Mouse (Mus musculus) stomach, embryonic 15.5 days (tissue): ENCODE data around the gene Gm49373. TPM values are rescaled to one million over a fixed set of nuclear protein-coding genes. Genes with fewer than 3 reads are reported as not detected.

Experiments used
- ATAC-seq: fragments of 200-750 bp; cut with Nextera tagmentation; 2 replicates; pipeline ENCODE4 v1.8.0; 2017; ENCODE audit warnings: low read depth, moderate number of reproducible peaks, moderate TSS enrichment; ENCODE audit not compliant: insufficient read depth, low FRiP score
- H3K27ac ChIP-seq: fragments of 300-500 bp; sonication (generic); 2 replicates; pipeline ENCODE4 v1.5.1; 2015; ENCODE audit warnings: mild to moderate bottlenecking, inconsistent platforms
- H3K27me3 ChIP-seq: fragments of 300-500 bp; sonication (generic); replicated peaks from 2 replicates; pipeline ENCODE4 v1.6.1; 2015; ENCODE audit warnings: inconsistent platforms
- H3K36me3 ChIP-seq: fragments of 300-500 bp; sonication (generic); 2 replicates; pipeline ENCODE4 v1.6.1; 2015; ENCODE audit warnings: inconsistent platforms
- H3K4me1 ChIP-seq: fragments of 300-500 bp; sonication (generic); 2 replicates; pipeline ENCODE4 v1.6.1; 2015; ENCODE audit warnings: inconsistent platforms
- H3K4me2 ChIP-seq: fragments of 300-500 bp; sonication (generic); 2 replicates; pipeline ENCODE4 v1.6.1; 2015; ENCODE audit warnings: mild to moderate bottlenecking, inconsistent platforms
- H3K4me3 ChIP-seq: fragments of 300-500 bp; sonication (generic); replicated peaks from 2 replicates; pipeline ENCODE4 v1.5.1; 2015; ENCODE audit warnings: inconsistent platforms
- H3K9ac ChIP-seq: fragments of 300-500 bp; sonication (generic); 2 replicates; pipeline ENCODE4 v1.6.1; 2015; ENCODE audit warnings: inconsistent platforms
- H3K9me3 ChIP-seq: fragments of 300-500 bp; sonication (generic); 2 replicates; pipeline ENCODE4 v1.6.1; 2016; ENCODE audit warnings: inconsistent platforms
- WGBS: fragments of 180-500 bp; shearing (Covaris S2); methylation state at CpG from one replicate; pipeline ENCODE4 v1.1.7; 2015; 5-methylcytosine and 5-hydroxymethylcytosine counted together
- polyA plus RNA-seq: library from polyadenylated mRNA; unstranded; fragments of >200 nt; fragmentation: Nextera tagmentation; extraction: Ambion mirVana; gene quantifications from 2 replicates; pipeline ENCODE4 v1.2.1, GENCODE M21; 2015

The Gm49373 gene
- 0.58 and 0.82 TPM in 2 replicates for polyA plus RNA-seq

- H3K27me3 ChIP-seq: no peaks in the 10 kb centered on the region
- H3K9me3 ChIP-seq: no peaks in the 10 kb centered on the region
- ATAC-seq: peak; percentile 94
- H3K27ac ChIP-seq: peak within 1 kb of the TSS; percentile 52
- peaks cover 31% of the 10 kb centered on the region for H3K36me3 ChIP-seq
- peaks cover 15% of the 10 kb centered on the region for H3K4me1 ChIP-seq
- peak within 1 kb of the TSS; percentile 93 for H3K4me3 ChIP-seq
- 2% methylated on average over 58 of the region's 58 CpGs for WGBS
- H3K9ac ChIP-seq: peak within 1 kb of the TSS; percentile 90
- peak within 1 kb of the TSS; percentile 91 for H3K4me2 ChIP-seq
Measured at GRCm38 (mm10) chr9:21073044-21073840, at the start of gene Gm49373, which contains the start of gene Fdx1l. Gene Gm49373, minus strand, starts transcription at chr9:21073096. Gene Fdx1l, minus strand, starts transcription at chr9:21073614.

- ATAC-seq: no peak
- Histone ChIP-seq H3K36me3 (peaks cover 17% of the 10 kb centered on the region), H3K9ac (no peak overlapping the region), H3K27ac (no peak overlapping the region), H3K4me2 (no peak overlapping the region), H3K9me3 (no peaks in the 10 kb centered on the region), H3K27me3 (no peaks in the 10 kb centered on the region), H3K4me1 (no peaks in the 10 kb centered on the region), H3K4me3 (no peak overlapping the region)
- 88% methylated on average over 16 of the region's 16 CpGs for WGBS
Measured at GRCm38 (mm10) chr9:21121483-21121882, 48.6 kb upstream of the Gm49373 start.

GRCm38 (mm10) chr9:21117073-21117472 is 44.2 kb upstream of the Gm49373 start:
- no peak overlapping the region for H3K4me3 ChIP-seq
- ATAC-seq: no peak
- H3K4me2 ChIP-seq: no peak overlapping the region
- H3K36me3 ChIP-seq: peaks cover 8% of the 10 kb centered on the region; the same call in 1 of the 2 replicates
- H3K27me3 ChIP-seq: no peaks in the 10 kb centered on the region
- H3K9me3 ChIP-seq: no peaks in the 10 kb centered on the region
- WGBS: 68% methylated on average over 6 of the region's 6 CpGs
- H3K4me1 ChIP-seq: no peaks in the 10 kb centered on the region
- no peak overlapping the region for H3K9ac ChIP-seq
- no peak overlapping the region for H3K27ac ChIP-seq

GRCm38 (mm10) chr9:21115105-21115504 is 42.2 kb upstream of the Gm49373 start:
- H3K4me1 ChIP-seq: no peaks in the 10 kb centered on the region
- no peaks in the 10 kb centered on the region for H3K9me3 ChIP-seq
- no peak for ATAC-seq
- H3K27me3 ChIP-seq: no peaks in the 10 kb centered on the region
- H3K9ac ChIP-seq: no peak overlapping the region
- H3K4me2 ChIP-seq: no peak overlapping the region
- H3K27ac ChIP-seq: no peak overlapping the region
- WGBS: 82% methylated on average over 8 of the region's 8 CpGs
- H3K36me3 ChIP-seq: peaks cover 4% of the 10 kb centered on the region; the same call in 1 of the 2 replicates
- no peak overlapping the region for H3K4me3 ChIP-seq

GRCm38 (mm10) chr9:21114190-21114589 is 41.3 kb upstream of the Gm49373 start:
- Histone ChIP-seq H3K27me3 (no peaks in the 10 kb centered on the region), H3K4me2 (no peak overlapping the region), H3K9ac (no peak overlapping the region), H3K9me3 (no peaks in the 10 kb centered on the region), H3K36me3 (no peaks in the 10 kb centered on the region), H3K4me1 (no peaks in the 10 kb centered on the region), H3K4me3 (no peak overlapping the region), H3K27ac (no peak overlapping the region)
- WGBS: 86% methylated on average over 7 of the region's 7 CpGs
- no peak for ATAC-seq

- no peaks in the 10 kb centered on the region for H3K4me1 ChIP-seq
- H3K36me3 ChIP-seq: no peaks in the 10 kb centered on the region
- H3K27me3 ChIP-seq: no peaks in the 10 kb centered on the region
- no peaks in the 10 kb centered on the region for H3K9me3 ChIP-seq
- H3K27ac ChIP-seq: no peak overlapping the region
- no peak for ATAC-seq
- WGBS: 89% methylated on average over 6 of the region's 6 CpGs
- H3K4me3 ChIP-seq: no peak overlapping the region
- no peak overlapping the region for H3K4me2 ChIP-seq
- no peak overlapping the region for H3K9ac ChIP-seq
Measured at GRCm38 (mm10) chr9:21113751-21114150, 40.9 kb upstream of the Gm49373 start.

- WGBS: 45% methylated on average over 23 of the region's 23 CpGs
- H3K27ac ChIP-seq: no peak overlapping the region
Measured at GRCm38 (mm10) chr9:21107607-21108237, 34.8 kb upstream of the Gm49373 start.

GRCm38 (mm10) chr9:21105760-21106564 is 33.1 kb upstream of the Gm49373 start:
- no peak overlapping the region for H3K4me2 ChIP-seq
- no peaks in the 10 kb centered on the region for H3K9me3 ChIP-seq
- WGBS: 77% methylated on average over 5 of the region's 5 CpGs
- H3K4me1 ChIP-seq: no peaks in the 10 kb centered on the region
- H3K27me3 ChIP-seq: no peaks in the 10 kb centered on the region
- no peak overlapping the region for H3K4me3 ChIP-seq
- H3K36me3 ChIP-seq: no peaks in the 10 kb centered on the region
- no peak overlapping the region for H3K27ac ChIP-seq
- no peak overlapping the region for H3K9ac ChIP-seq
- peak; percentile 59; the same call in 1 of the 2 replicates for ATAC-seq

More at GRCm38 (mm10) chr9:21107607-21108237, 34.8 kb upstream of the Gm49373 start:
- no peaks in the 10 kb centered on the region for H3K27me3 ChIP-seq
- ATAC-seq: 0 out of 2 replicates have a peak, but pooled peaks have one; percentile 20
- no peak overlapping the region for H3K4me3 ChIP-seq
- H3K4me2 ChIP-seq: no peak overlapping the region
- no peak overlapping the region for H3K9ac ChIP-seq
- H3K4me1 ChIP-seq: no peaks in the 10 kb centered on the region
- no peaks in the 10 kb centered on the region for H3K36me3 ChIP-seq
- H3K9me3 ChIP-seq: no peaks in the 10 kb centered on the region

- no peaks in the 10 kb centered on the region for H3K9me3 ChIP-seq
Measured at GRCm38 (mm10) chr9:21104814-21105213, 31.9 kb upstream of the Gm49373 start.

GRCm38 (mm10) chr9:21102076-21102475 is 29.2 kb upstream of the Gm49373 start:
- Histone ChIP-seq H3K4me2 (no peak overlapping the region), H3K9me3 (no peaks in the 10 kb centered on the region), H3K27me3 (no peaks in the 10 kb centered on the region), H3K4me1 (no peaks in the 10 kb centered on the region), H3K9ac (no peak overlapping the region), H3K27ac (no peak overlapping the region), H3K36me3 (no peaks in the 10 kb centered on the region), H3K4me3 (no peak overlapping the region)
- WGBS: 94% methylated on average over 2 of the region's 2 CpGs
- ATAC-seq: no peak

More at GRCm38 (mm10) chr9:21104814-21105213, 31.9 kb upstream of the Gm49373 start:
- WGBS: 85% methylated on average over 6 of the region's 6 CpGs
- ATAC-seq: no peak
- Histone ChIP-seq H3K27me3 (no peaks in the 10 kb centered on the region), H3K9ac (no peak overlapping the region), H3K27ac (no peak overlapping the region), H3K36me3 (no peaks in the 10 kb centered on the region), H3K4me3 (no peak overlapping the region), H3K4me2 (no peak overlapping the region), H3K4me1 (no peaks in the 10 kb centered on the region)

- 37% methylated on average over 15 of the region's 15 CpGs for WGBS
- no peaks in the 10 kb centered on the region for H3K27me3 ChIP-seq
- H3K9me3 ChIP-seq: no peaks in the 10 kb centered on the region
- no peak for ATAC-seq
- H3K4me1 ChIP-seq: no peaks in the 10 kb centered on the region
- no peaks in the 10 kb centered on the region for H3K36me3 ChIP-seq
- peak overlapping the region; percentile 8; the same call in 1 of the 2 replicates for H3K4me2 ChIP-seq
- H3K9ac ChIP-seq: no peak overlapping the region; the same call in 1 of the 2 replicates
- no peak overlapping the region for H3K27ac ChIP-seq
- H3K4me3 ChIP-seq: no peak overlapping the region
Measured at GRCm38 (mm10) chr9:21100447-21101161, 27.7 kb upstream of the Gm49373 start.
